Mouse (Mus musculus) midbrain, postnatal 0 days (tissue): Measurements from ENCODE around the gene Wnk2. TPM values are rescaled to one million over a fixed set of nuclear protein-coding genes. Genes with fewer than 3 reads are reported as not detected.

ENCODE experiments used
- ATAC-seq: fragments of 200-750 bp; cut with Nextera tagmentation; 2 replicates; pipeline ENCODE4 v1.8.0; 2017; ENCODE audit warnings: moderate number of reproducible peaks, mild to moderate bottlenecking, moderate TSS enrichment, moderate library complexity; ENCODE audit not compliant: low FRiP score
- DNase-seq: peaks from one replicate; pipeline ENCODE4 v3.0.0-alpha.2; 2015; ENCODE audit warnings: low spot score
- H3K27ac ChIP-seq: fragments of 300-500 bp; sonication (generic); 2 replicates; pipeline ENCODE4 v1.5.1; 2014; ENCODE audit warnings: low read depth, mild to moderate bottlenecking, low read length, mixed read lengths
- H3K27me3 ChIP-seq: fragments of 300-500 bp; sonication (generic); 2 replicates; pipeline ENCODE4 v1.6.1; 2014; ENCODE audit warnings: low read length, control low read depth, mixed read lengths; ENCODE audit not compliant: insufficient read depth
- H3K36me3 ChIP-seq: fragments of 300-500 bp; sonication (generic); 2 replicates; pipeline ENCODE4 v1.6.1; 2014; ENCODE audit warnings: low read length, control low read depth, mixed read lengths; ENCODE audit not compliant: insufficient read depth
- H3K4me1 ChIP-seq: fragments of 300-500 bp; sonication (generic); 2 replicates; pipeline ENCODE4 v1.6.1; 2014; ENCODE audit warnings: mild to moderate bottlenecking, control low read depth, antibody characterized with exemption, low read length, mixed read lengths; ENCODE audit not compliant: insufficient read depth
- H3K4me2 ChIP-seq: fragments of 300-500 bp; sonication (generic); 2 replicates; pipeline ENCODE4 v1.6.1; 2014; ENCODE audit warnings: low read depth, mild to moderate bottlenecking, low read length, mixed read lengths; ENCODE audit not compliant: poor library complexity, severe bottlenecking
- H3K4me3 ChIP-seq: fragments of 300-500 bp; sonication (generic); 2 replicates; pipeline ENCODE4 v1.5.1; 2014; ENCODE audit warnings: low read depth, mild to moderate bottlenecking, low read length, moderate library complexity
- H3K9ac ChIP-seq: fragments of 300-500 bp; sonication (generic); replicated peaks from 2 replicates; pipeline ENCODE4 v1.6.1; 2014; ENCODE audit warnings: mild to moderate bottlenecking, low read length, moderate library complexity, mixed read lengths; ENCODE audit not compliant: poor library complexity, severe bottlenecking
- H3K9me3 ChIP-seq: fragments of 300-500 bp; sonication (generic); 2 replicates; pipeline ENCODE4 v1.6.1; 2016; ENCODE audit warnings: low read length, control low read depth
- CTCF ChIP-seq: IDR thresholded peaks from 2 replicates; pipeline ENCODE4 v1.5.1; 2016; ENCODE audit warnings: antibody characterized with exemption, mild to moderate bottlenecking
- WGBS: fragments of 180-500 bp; shearing (Covaris S2); extraction: QIAGEN DNeasy Blood & Tissue Kit; methylation state at CpG from one replicate; pipeline ENCODE4 v1.1.7; 2014; 5-methylcytosine and 5-hydroxymethylcytosine counted together
- polyA plus RNA-seq: library from polyadenylated mRNA; unstranded; fragments of >200 nt; fragmentation: Nextera tagmentation; extraction: Ambion mirVana; gene quantifications from 2 replicates; pipeline ENCODE4 v1.2.1, GENCODE M21; 2015
- total RNA-seq: library from RNA; depleted of rRNA; stranded (reverse); fragments of >200 nt; gene quantifications from 2 replicates; pipeline ENCODE4 v1.2.3, GENCODE M21; 2014

Wnk2 gene
- total and polyA plus RNA-seq, 2 experiments from 2014 or later, result 17.7 to 62.9 TPM

DNA sequence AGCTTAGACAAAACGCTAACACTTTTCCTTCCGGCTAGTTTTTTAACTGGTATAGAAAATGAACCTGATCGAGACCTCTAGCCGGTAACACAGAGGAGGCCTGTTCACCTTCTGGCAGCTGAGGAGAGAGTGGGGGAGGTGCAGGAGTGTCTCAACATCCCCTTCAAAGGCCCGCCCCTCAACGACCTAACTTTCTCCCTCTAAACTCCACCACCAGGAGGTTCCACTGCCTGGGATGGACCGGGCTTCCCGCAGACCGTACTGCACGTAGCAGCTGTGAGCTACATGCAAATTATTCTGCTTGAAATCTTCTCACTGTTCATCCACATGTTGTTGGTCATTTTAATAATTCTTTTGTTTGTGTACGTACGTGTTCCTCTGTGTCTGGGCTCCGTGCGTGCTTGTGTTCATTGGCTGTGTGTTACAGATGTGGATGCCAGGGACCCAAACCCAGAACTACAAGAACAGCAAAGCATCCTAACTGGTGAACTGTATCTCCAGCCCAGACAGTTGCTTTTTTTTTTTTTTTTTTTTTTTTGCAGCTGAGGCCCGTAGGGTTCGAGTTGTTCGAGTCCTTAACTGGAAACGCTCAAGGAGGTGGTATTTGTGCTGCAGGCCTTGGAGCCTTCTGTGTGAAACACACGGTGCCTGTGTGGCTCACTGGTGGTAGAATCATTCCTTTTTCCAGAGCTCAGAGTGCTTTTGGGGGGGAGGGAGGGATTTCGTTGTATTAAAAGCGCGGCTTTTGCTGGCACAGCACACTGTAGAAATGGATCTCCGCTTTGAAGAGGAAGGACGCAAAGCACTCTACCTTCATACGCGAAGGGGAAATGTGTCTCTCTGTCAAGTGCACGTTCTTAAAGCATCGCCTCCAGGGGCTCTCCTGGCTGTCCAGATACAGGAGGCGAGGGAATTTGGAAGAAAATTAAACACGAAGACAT, 132.2 kb downstream of the Wnk2 start:
- 4% methylated on average over 30 of the region's 30 CpGs for WGBS
- H3K27ac ChIP-seq, result peak overlapping the region; percentile 76
- peak; percentile 31 for DNase-seq

DNA sequence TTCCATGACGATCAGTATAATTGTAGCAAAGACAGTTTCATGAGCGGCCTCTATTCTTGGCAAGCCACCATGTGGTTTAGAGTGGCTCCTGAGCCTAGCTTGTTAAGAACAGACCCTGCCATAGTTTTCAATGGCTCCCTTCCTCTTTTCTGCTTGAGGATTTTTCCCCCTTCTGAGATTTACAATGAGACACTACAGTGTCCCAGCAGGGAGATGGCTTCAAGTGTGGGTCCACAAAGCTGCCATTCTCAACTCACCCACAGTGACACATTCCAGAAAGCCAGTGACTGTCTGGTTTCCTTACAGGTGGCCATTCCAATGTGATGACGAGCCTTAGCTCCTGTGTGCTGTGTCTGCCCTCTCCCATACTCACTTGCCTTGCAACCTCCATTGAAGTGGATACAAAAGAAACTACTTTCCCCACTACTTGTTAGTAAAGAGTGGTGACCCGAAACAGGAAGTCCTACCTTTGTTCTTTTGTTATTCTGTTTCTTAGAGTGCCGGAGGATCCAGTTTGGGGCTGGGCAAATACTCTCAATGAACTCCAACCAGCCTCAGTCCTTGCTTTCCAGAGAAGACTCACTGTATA, 134.5 kb downstream of the Wnk2 start:
- H3K36me3 ChIP-seq, result no peaks in the 10 kb centered on the region
- no peak for TF ChIP-seq CTCF
- WGBS, result 42% methylated on average over 5 of the region's 5 CpGs
- H3K9ac ChIP-seq, result no peak overlapping the region
- no peak for DNase-seq
- ATAC-seq, result no peak
- no peaks in the 10 kb centered on the region for H3K27me3 ChIP-seq
- H3K9me3 ChIP-seq, result no peaks in the 10 kb centered on the region
- H3K4me3 ChIP-seq, result no peak overlapping the region
- no peak overlapping the region for H3K4me2 ChIP-seq
- H3K4me1 ChIP-seq, result 0 out of 2 replicates have a peak, but pooled peaks cover 7% of the 10 kb centered on the region
- no peak overlapping the region for H3K27ac ChIP-seq

More for the DNA sequence above, 132.2 kb downstream of the Wnk2 start:
- H3K4me2 ChIP-seq, result peak overlapping the region; percentile 49
- H3K4me1 ChIP-seq, result 0 out of 2 replicates have a peak, but pooled peaks cover 7% of the 10 kb centered on the region
- H3K36me3 ChIP-seq, result no peaks in the 10 kb centered on the region
- H3K4me3 ChIP-seq, result peak overlapping the region; percentile 23
- no peaks in the 10 kb centered on the region for H3K27me3 ChIP-seq
- peak; percentile 67 for ATAC-seq
- no peaks in the 10 kb centered on the region for H3K9me3 ChIP-seq
- peak; percentile 53 for TF ChIP-seq CTCF
- H3K9ac ChIP-seq, result 0 out of 2 replicates have a peak overlapping the region, but pooled peaks have one; percentile 24

DNA sequence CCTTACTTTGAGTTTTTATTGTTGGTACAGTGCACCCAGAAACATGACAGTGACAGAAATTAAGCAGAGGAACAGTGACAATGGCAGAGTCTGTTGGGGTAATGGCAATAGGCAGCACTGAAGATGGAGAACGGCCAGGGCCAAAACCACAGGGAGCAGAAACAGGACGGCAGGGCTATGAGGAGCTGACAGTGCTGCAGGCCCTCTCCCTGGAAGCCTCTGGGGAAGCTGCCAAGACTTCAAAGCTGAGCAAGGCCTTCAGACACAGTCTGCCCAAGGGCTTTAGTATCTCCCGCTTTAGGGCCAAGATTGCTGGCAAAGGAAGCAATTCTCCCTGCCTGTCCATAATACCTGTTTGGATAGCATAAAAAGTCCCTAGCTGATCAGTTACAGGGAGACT, 146.1 kb downstream of the Wnk2 start:
- no peaks in the 10 kb centered on the region for H3K36me3 ChIP-seq
- H3K9me3 ChIP-seq, result no peaks in the 10 kb centered on the region
- peak; percentile 54; the same call in 1 of the 2 replicates for ATAC-seq
- no peak overlapping the region for H3K4me2 ChIP-seq
- 47% methylated on average over 3 of the region's 3 CpGs for WGBS
- no peaks in the 10 kb centered on the region for H3K27me3 ChIP-seq
- peak; percentile 81 for DNase-seq
- TF ChIP-seq CTCF, result no peak
- H3K9ac ChIP-seq, result no peak overlapping the region
- H3K4me1 ChIP-seq, result no peaks in the 10 kb centered on the region
- H3K4me3 ChIP-seq, result no peak overlapping the region
- H3K27ac ChIP-seq, result peak overlapping the region; percentile 43; the same call in 1 of the 2 replicates

GRCm38 (mm10) chr13:48998591-48998990, 149.2 kb downstream of the Wnk2 start:
- H3K9ac ChIP-seq, result no peak overlapping the region
- H3K27me3 ChIP-seq, result no peaks in the 10 kb centered on the region
- no peak overlapping the region for H3K27ac ChIP-seq
- WGBS, result 15% methylated on average over 6 of the region's 6 CpGs
- TF ChIP-seq CTCF, result peak; percentile 69
- DNase-seq (peak; percentile 69), ATAC-seq (no peak)
- H3K4me2 ChIP-seq, result no peak overlapping the region
- H3K36me3 ChIP-seq, result no peaks in the 10 kb centered on the region
- H3K9me3 ChIP-seq, result no peaks in the 10 kb centered on the region
- peaks cover 5% of the 10 kb centered on the region; the same call in 1 of the 2 replicates for H3K4me1 ChIP-seq
- H3K4me3 ChIP-seq, result no peak overlapping the region

DNA sequence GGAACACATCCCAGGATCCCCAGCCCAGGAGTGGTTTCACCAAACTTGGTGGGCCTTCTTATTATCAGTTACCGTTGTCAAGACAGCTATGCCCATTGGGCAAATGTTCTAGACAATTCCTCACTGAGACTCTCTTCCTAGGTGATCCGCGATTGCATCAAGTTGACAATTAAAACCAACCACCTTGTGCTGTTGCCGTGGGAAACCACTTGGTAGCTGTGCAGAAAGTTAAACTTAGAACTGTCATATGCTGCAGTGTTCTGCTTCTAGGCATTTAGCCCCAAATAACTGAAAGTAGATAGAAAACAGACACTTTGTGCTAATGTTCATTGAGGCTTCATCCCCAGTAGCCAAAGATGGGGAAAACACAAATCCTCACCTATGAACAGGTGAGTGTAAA, 151.1 kb downstream of the Wnk2 start:
- ATAC-seq (no peak), DNase-seq (no peak)
- Histone ChIP-seq H3K27me3 (no peaks in the 10 kb centered on the region), H3K27ac (no peak overlapping the region), H3K9ac (no peak overlapping the region), H3K9me3 (no peaks in the 10 kb centered on the region), H3K4me3 (no peak overlapping the region), H3K4me1 (peaks cover 5% of the 10 kb centered on the region; the same call in 1 of the 2 replicates), H3K4me2 (no peak overlapping the region), H3K36me3 (no peaks in the 10 kb centered on the region)
- TF ChIP-seq CTCF, result no peak
- 71% methylated on average over 4 of the region's 4 CpGs for whole genome bisulfite sequencing
